Comparison of ENCODE assay signal across 18 mouse cellular contexts in the genomic region with DNA sequence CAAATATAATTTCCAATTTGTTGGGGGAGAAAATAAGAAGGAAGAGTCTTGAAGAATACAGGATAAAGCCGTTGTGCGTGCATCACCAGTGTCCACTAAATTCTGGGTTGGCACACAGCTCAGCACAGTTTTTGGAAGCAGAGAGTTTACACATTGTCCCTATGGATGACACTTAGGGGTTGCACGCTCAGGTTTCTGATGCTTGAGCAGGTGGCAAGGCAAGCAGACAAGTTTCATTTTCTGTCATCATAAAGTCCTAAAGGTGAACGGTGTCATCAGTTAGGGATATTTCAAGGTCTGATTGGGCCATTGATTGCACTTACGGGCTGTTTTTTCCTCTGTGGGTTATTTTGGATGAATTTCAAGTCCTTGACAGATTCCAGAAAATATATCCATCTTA.
"Had no signal": no experiment of that assay in that cellular context is flagged by ENCODE, and none has a peak within 500 bp of the region (broad histone marks: within the 10 kb centered on the region; RNA-seq: fewer than 3 reads in every experiment).

No protein-coding gene starts in this region.

- H3K4me2 ChIP-seq: lung, embryonic 14.5 days; midbrain, embryonic 11.5 days; midbrain, embryonic 13.5 days; midbrain, embryonic 15.5 days; neural tube, embryonic 12.5 days had no signal

- H3K9ac ChIP-seq: lung, embryonic 14.5 days; midbrain, embryonic 13.5 days; midbrain, embryonic 15.5 days; neural tube, embryonic 12.5 days had no signal

- H3K9me3 ChIP-seq: megakaryocyte, embryonic 14.5 days; midbrain, embryonic 13.5 days; midbrain, embryonic 15.5 days; neural tube, embryonic 12.5 days had no signal

- H3K27ac ChIP-seq: macrophage; midbrain, embryonic 13.5 days; midbrain, embryonic 15.5 days; neural tube, embryonic 12.5 days had no signal

- DNase-seq: lung, adult 18-20 months; lung, embryonic 14.5 days; lung, postnatal 14 days; lung, postnatal 36 days; retina, postnatal 1 day; right cerebral cortex, adult 18-20 months; right cerebral cortex, postnatal 25 days; right cerebral cortex, postnatal 4 days; spleen, adult 18-20 months; thymus, adult 18-20 months; thymus, postnatal 14 days; thymus, postnatal 36 days had no signal

- H3K4me1 ChIP-seq: megakaryocyte, embryonic 14.5 days; midbrain, embryonic 15.5 days; neural tube, embryonic 12.5 days had no signal

- H3K4me3 ChIP-seq: megakaryocyte, embryonic 14.5 days; midbrain, embryonic 13.5 days; midbrain, embryonic 15.5 days; neural tube, embryonic 12.5 days had no signal

- H3K27me3 ChIP-seq: megakaryocyte, embryonic 14.5 days; midbrain, embryonic 13.5 days; midbrain, embryonic 15.5 days; neural tube, embryonic 12.5 days had no signal

- ATAC-seq: midbrain, embryonic 13.5 days; midbrain, embryonic 15.5 days had no signal

- H3K36me3 ChIP-seq: midbrain, embryonic 13.5 days; midbrain, embryonic 15.5 days; neural tube, embryonic 12.5 days had no signal
